Mouse (Mus musculus): ENCODE data around the gene Adm2. TPM values are rescaled to one million over a fixed set of nuclear protein-coding genes. Genes with fewer than 3 reads are reported as not detected.

Adm2 gene
- total RNA-seq, 2 experiments from 2014 or later = not detected

DNA sequence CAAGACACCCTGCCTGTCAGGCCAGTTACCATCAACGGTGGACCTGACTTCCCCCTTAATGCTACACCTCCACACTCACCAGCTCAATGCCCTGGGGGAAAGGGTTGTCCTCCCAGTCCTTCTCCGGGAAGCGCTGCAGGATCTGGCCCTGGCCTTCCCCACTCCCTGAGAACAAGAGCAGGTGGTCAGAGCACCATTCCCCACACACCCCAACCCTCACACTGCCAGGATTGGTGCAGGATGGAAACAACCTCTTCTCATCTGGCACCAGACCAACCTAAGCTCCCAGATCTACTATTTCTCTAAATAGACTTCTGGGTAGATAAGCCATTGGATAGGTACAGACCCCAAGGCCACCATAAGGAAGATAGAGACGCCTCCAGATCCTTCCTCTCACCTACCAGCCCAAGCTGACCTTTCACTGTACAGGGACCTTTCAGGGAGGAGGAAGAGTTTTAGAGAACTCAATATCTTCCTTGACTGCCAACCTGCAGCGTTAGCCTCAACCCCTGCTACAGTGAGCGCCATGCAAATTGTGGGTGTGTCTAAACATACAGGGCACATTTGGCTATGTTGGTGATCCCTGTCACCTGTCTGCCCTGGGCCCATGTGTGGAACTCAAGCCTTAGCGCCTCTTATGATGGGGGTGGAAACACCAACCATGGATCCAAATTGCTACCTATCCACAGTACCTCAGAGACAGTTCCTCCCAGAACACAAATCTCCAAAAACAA is 13.9 kb upstream of the Adm2 start:
- no peak for DNase-seq
- intact Hi-C loops (cut with DNase I) = no loop called here

DNA sequence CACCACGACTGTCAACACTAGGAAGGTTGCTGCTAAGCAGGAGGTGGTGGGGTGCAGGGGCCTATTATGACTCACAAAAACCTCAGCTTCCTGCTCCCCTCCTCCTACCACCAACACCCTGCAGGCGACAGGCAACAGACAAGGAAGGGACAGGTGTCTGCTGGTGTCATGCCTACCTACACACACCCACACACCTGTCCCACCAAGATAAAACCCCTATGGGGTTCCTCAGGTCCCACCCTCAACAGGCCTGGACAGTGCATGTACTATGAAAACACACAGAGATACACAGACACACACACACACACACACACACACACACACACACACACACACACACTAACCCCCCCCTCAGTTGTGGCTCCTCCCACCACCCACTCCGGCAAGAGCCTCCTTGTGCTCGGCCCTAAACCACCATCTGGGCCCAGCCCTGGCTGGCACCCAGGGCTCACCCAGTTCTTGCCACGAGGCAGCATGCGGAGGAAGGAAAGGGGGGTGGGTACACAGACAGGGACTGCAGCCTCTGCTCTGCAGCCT is 12.5 kb upstream of the Adm2 start:
- intact Hi-C loops (cut with DNase I) = loop anchor here (10.0 kb wide), 1 partner anchor 495 kb away; the partner anchor contains the start of genes Alg12 and Creld2
- no peak for DNase-seq

DNA sequence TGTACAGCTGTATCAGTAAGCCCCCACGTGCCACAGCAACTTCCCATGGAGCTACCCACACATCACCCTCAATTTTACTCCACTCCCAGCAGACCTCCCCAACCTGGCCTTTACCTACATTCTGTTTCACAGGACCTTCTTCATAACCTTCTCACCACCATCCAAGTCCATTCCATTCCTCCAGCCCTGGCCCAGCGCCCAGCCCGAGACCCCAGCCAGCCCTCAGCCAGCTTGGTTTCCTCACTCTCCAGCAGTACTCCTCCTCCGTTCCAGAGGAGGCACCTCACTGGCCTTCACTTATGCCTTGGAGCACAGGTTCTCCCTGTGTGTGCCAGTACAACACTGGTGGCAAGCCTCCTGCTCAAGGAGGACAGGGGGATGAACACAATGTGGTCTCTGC is 9.2 kb upstream of the Adm2 start:
- intact Hi-C loops (cut with DNase I) = loop anchor here (10.0 kb wide), 1 partner anchor 499 kb away; the partner anchor contains the start of genes Alg12 and Creld2
- DNase-seq = no peak

DNA sequence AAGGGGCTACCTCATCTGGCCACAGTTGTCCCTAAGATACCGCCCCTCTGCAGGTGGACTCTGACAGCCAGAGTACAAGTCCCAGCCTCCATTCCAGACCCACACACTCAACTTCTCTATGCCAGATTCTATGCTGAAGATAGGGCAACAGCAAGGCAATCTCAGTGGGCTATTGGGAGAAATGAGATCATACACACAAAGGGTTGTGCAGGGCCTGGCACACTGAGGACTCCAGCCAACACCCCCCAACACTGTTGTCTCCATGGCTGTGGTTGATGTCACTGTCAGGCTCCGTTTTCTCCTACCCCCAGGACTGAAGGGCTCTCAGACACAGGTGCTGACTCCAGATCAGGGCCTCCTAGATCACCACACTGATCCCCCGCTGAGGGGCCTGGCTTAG is 8.4 kb upstream of the Adm2 start:
- no peak for DNase-seq
- intact Hi-C loops (cut with DNase I) = loop anchor here (10.0 kb wide), 1 partner anchor 499 kb away; the partner anchor contains the start of genes Alg12 and Creld2

DNA sequence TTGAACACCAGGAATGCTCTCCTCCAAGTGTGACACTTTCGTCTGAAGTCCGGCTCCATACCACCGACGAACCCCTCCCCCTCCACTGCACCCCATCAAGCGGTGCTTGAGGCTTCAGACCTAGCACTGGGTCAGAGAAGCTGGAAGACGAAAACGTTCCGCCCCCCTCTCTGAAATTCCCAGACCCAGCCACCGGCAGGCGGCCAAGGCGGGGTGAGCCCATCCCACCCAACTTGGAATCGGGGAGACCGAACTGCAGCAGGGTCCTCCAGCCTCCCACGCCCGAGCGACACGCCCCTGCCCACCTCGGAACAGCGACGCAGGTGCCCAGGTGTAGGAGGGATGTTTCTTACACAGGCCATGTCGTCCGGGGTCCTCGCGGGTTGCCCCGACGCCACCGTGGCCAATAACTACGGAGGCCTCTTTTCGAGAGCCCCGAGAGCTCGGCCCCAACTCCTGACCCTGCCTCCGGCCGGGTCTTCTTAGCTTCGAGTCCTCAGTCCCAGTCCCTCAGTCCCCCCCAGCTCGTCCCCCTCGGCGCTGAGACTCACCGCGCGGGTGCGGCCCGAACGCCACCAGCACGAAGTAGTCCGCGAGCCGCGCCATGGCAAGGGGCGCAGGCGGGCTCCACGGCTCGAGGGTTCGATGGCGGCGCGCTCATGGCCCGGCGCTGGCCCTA is 7.9 kb upstream of the Adm2 start:
- DNase-seq = peak; percentile 39 to 53
- intact Hi-C loops (cut with DNase I) = loop anchor here (10.0 kb wide), 1 partner anchor 500 kb away; the partner anchor contains the start of genes Alg12 and Creld2

DNA sequence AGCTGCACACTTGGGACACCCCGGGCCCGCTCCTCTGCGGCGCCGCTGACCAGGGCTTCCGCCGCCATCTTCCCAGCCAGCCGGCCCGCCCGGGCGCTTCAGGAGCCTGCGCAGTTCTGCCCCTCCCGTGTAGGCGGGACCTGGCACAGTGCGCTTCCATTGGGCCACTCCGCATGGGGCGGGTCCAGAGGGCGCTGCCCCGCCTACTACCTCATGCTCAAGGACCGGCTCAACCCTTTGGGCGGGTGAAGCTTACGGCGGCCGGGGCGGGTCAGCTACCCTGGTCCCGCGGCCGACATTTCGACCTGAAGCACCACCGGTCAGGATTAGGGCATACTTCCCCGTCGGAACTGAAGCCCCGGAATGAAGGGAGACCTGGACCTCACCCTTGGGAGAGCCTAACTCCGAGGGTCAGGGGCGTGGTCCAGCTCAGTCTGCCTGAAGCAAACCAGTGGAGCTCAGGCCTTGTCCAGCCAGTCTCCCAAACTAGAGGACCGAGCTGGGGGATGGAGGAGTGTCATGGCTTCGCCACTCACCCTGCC is 7.3 kb upstream of the Adm2 start, which contains the start of gene Sbf1:
Gene Sbf1, minus strand, starts transcription at position 122 of the 542 bp plus-strand sequence.
- intact Hi-C loops (cut with DNase I) = loop anchor here (10.0 kb wide), 1 partner anchor 500 kb away; the partner anchor contains the start of genes Alg12 and Creld2
- peak; percentile 99 for DNase-seq

DNA sequence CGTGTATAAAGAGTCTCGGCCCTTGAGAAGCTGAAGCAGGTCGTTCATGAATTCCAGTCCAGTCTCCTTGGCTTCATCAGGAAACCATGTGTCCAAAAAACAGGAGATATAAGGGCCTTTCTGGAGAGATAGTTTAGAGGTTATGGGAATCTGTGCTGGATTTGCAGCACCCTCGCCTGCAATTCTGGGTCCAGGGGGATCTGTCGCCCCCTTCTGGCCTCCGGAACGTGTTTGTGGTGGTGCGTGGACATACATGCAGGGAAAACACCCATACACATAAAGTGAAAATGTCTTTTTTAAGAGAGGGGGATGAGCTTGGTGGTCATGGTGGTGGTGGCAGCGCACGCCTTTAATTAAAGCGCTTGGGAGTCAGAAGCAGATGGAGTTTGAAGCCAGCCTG is 6.4 kb upstream of the Adm2 start:
- no peak for DNase-seq
- intact Hi-C loops (cut with DNase I) = loop anchor here (2.0 to 10.0 kb wide), 2 partner anchors 35 to 501 kb away; partner anchors contain the start of genes Alg12 and Creld2

DNA sequence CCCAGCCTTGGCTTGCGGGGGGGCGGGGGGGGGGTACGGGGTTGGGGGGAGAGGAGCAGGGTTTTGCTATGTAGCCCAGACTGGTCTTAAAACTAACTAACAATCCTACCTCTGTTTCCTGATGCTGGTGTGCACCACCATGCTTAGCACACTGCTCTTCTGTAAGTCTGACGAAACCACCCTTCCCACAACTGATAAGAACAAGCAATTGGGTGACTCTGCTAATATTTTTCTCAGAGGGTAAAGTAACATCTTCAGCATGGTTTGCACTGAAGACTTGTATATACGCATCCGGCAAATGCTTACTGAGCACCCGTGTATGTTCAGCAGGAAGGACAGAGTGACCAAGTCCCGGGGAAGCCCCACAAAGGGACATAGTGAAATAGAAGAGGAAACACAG is 1.3 kb upstream of the Adm2 start:
- intact Hi-C loops (cut with DNase I) = no loop called here
- DNase-seq = no peak

DNA sequence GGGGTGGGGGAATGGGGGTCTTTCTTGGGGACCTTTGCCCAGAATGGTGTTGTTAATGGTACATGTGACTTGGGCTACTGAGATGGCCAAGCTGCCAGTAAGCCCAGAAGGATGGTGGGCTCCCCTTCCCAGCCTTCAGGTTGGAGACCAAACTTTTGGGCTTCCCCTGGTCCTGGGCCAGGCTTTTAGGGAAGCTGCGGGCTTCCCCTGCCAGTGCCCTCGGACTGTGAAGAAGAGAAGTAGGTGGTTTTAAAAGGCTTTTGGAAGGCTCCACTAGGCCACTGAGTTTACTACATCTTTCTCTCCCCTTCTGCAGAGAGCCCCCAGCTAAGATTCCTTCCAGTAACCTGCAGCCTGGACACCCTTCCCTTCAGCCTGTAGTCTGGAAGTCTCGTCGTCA is 1.1 kb downstream of the Adm2 start:
- intact Hi-C loops (cut with DNase I) = no loop called here
- no peak for DNase-seq

DNA sequence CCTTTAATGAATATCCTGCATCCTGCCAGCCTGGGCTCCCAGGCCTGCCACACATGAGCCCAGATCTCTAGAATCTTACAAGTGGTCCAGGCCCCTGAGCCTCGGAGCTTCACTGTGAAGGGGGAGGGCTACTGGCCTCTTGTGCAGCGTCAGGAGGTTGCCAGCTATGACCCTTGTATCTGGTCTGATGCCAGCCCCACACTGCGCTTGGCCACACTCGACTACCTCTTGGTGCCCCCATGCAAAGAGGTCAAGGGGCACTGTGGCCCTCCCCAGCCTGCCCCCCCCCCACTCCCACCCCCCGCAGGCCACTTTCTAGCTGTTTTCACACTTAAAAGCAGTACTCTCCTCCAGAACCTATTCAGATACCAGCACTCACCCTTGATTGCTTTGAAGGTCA is 3.9 kb downstream of the Adm2 start:
- intact Hi-C loops (cut with DNase I) = no loop called here

DNA sequence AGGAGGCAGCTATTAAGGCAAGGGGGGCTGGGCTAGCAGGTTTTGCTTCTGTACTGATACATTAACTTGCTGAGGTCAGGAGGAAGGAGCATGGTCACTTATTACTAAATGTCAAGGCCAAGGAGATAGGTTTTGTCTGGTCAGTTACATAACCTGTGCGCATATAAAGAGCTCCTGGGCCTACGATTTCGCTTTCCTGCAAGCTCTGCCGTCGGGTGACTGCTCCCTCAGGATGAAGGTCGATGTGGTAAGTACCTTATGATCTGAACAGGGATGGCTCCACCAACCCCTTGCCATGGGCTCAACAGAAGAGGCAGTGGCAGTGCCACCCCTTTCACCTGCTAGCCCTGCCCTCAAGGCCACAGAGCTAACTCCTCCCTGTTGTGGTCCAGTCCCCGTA is 11.8 kb downstream of the Adm2 start, which contains the start of gene Miox:
Gene Miox, plus strand, starts transcription at position 128 of the 400 bp plus-strand sequence.
- intact Hi-C loops (cut with DNase I) = no loop called here
- DNase-seq = no peak

More for the DNA sequence above, 3.9 kb downstream of the Adm2 start:
- no peak for DNase-seq

DNA sequence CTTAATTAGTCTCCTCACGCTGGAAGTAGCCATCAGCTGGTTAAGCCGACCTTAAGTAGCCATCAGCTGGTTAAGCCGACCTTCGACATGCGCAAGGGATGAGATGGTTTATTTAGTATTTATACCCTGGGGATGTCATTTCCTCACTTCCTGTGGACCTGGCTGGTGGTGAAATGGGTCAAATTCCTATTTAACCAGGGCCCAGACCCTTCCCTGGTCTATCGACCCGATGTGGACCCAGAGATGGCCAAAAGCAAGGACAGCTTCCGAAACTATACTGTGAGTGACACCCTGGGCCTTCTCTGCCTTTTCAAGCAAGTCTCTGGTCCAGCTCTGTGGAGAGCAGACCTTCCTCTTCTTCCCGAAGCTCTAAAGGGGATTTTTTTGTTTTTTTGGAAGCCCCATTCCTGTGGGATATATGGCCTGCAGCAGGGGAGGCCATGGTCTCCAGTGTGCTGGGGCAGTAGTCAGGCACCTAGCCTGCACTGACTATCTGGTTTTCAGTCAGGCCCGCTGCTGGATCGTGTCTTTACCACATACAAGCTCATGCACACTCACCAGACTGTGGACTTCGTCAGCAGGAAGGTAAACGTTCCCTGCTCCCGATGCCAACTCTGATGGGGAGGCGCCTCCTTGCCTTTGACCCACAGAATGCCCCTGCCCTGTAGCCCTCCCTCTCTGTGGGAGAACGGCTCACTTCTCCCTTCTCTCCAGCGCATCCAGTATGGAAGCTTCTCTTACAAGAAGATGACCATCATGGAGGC is 12.4 kb downstream of the Adm2 start:
- no peak for DNase-seq
- intact Hi-C loops (cut with DNase I) = no loop called here

DNA sequence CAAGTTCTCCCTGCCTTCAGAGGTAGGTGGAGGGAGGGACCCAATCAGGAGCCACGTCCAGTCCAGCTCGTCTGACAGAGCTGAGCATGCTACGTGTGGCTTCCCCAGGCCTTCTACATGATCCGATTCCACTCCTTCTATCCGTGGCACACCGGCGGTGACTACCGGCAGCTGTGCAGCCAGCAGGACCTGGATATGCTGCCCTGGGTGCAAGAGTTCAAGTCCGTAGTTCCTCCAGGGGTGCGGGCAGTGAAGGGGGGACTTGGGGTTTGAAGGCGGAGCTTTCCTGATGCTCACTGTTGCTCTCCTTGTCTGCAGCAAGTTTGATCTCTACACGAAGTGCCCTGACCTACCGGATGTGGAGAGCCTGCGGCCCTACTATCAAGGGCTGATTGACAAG is 13.9 kb downstream of the Adm2 start:
- DNase-seq = no peak

DNA sequence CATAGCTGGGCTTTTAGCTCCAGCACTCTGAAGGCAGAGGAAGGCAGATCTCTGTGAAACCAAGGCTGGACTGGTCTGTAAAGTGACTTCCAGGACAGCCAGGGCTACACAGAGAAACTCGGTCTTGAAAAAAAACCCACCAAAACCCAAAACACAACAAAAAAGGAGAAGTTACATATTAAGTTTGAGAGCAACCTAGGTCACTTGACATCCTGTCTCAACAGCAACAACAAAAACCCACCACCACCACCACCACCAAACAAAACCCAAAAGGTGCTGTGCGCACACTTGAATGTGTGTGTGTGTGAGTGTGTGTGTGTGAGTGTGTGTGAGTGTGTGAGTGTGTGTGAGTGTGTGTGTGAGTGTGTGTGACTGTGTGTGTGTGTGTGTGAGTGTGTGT is 17.2 kb downstream of the Adm2 start:
- DNase-seq = no peak
- intact Hi-C loops (cut with DNase I) = no loop called here

More for the DNA sequence above, 13.9 kb downstream of the Adm2 start:
- intact Hi-C loops (cut with DNase I) = no loop called here

DNA sequence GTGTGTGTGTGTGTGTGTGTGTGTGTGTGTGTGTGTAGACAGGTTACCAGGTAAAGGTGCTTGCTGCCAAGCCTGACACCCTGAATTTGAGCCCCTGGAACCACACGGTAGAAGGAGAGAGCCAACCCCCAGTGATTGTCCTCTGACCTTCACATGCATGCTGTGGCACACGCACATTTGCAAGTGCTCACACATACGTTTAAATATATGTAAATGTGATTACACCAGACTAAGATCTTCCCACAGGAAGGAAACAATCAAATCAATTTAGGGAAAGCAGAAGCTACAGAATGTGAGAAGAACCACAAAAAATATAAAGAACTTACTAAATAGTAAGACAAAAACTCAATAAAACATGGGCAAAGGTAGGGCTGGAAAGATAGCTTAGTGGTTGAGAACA is 17.6 kb downstream of the Adm2 start:
- intact Hi-C loops (cut with DNase I) = no loop called here
- DNase-seq = no peak

DNA sequence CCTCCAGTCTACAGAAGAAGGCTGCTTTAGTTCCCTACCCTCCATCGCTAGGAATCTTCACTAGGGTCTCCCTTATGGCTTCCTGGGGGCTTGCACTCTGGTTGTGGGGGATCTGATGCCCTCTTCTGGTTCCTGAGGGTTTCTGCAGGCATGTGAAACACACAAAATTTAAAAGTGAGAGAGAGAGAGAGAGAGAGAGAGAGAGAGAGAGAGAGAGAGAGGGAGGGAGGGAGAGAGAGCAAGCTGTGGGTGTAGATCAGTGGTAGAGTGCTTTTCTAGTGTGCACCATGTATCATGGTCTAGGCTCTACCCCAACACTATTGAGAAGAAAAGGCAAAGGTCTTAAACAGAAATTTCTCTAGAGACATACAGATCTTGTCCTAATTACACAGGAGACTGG is 19.2 kb downstream of the Adm2 start:
- DNase-seq = no peak
- intact Hi-C loops (cut with DNase I) = no loop called here

DNA sequence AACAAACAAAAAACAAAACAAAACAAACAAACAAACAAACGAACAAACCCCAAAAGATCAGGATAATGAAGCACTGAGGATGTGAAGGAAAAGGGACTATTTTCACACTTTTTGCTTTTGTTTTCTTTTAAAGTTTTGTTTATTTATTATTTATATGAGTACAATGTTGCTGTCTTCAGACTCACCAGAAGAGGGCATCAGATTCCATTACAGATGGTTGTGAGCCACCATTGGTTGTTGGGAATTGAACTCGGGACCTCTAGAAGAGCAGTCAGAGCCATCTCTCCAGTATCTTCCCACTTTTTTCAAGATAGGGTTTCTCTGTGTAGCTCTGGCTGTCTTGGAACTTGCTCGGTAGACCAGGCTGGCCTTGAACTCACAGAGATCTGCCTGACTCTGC is 20.8 kb downstream of the Adm2 start:
- DNase-seq = no peak
- intact Hi-C loops (cut with DNase I) = no loop called here

DNA sequence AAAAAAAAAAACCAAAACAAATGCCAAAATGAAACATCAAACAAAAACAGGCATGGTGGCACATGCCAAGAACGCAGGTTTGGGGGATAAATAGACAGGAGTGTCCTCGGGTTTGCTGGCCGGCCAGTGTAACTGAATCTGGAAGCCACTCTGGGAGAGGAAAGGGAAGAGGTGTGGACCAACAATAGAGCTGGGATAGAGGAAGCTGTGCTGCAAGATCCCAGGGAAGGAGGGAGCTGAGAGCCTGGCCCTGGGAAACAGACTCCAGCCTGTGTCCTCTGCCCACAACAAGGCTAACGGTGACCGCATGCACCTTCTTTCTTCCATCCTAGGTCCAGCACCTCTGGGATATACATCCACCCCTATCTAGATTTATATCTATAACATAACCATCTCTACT is 27.9 kb downstream of the Adm2 start:
- intact Hi-C loops (cut with DNase I) = loop anchor here (2.0 kb wide), 1 partner anchor 34 kb away; no protein-coding TSS in a partner anchor
- peak; percentile 28 to 33 for DNase-seq

DNA sequence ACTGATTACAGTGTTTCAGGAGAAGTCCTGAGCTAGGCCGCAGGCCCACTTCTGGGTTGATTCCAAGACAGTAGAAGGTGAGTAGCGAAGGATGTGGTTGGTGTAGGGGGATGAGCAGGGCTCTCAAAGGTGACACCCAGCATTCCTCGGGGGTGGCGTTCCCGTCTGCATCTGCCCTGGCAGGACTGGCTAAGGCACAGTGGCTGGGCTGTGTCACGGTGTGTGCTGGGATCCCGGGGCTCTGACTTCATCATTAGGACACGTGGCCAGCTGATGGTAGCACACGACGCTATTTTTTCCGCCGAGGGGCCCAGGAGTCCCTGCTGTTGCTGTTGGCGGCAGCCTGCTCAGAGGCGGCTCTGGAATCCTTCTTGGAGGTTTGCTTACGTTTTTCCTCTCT is 28.8 kb downstream of the Adm2 start:
- intact Hi-C loops (cut with DNase I) = loop anchor here (2.0 kb wide), 1 partner anchor 35 kb away; no protein-coding TSS in a partner anchor
- no peak for DNase-seq

DNA sequence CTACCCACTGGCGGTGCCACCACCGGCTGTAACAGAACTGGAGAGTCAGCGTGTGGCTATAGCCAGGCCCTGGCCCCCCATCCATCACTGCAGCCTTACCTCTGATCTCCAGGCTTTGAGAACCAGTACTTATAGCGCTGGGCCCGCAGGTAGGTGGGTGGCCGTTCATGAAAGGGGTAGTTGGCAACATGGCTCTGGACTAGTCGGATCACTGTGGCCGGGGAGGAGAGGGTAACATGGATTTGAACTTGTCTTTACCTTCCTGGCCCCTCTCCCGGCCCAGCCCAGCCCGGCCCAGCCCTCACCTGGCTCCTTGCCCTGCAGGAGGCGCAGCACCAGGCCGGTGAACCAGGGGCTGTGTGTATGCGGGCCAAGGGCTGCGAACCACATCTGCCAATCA is 29.5 kb downstream of the Adm2 start:
- intact Hi-C loops (cut with DNase I) = no loop called here
- no peak for DNase-seq

Measured in heart, postnatal 10 days (tissue).